Mouse (Mus musculus) CH12.LX (cell line): ENCODE measurements around the gene Lin28b. TPM values are rescaled to one million over a fixed set of nuclear protein-coding genes. Genes with fewer than 3 reads are reported as not detected.

ENCODE experiments used
- DNase-seq: peaks from one replicate; pipeline ENCODE4 v3.0.0-alpha.2; 2013; ENCODE audit errors: extremely low read depth
- H3K27ac ChIP-seq: 2 replicates; pipeline ENCODE4 v1.5.1; 2012; ENCODE audit warnings: low read depth, mild to moderate bottlenecking, control low read depth, moderate library complexity; ENCODE audit not compliant: insufficient read depth
- H3K27me3 ChIP-seq: replicated peaks from 2 replicates; pipeline ENCODE3; 2012; ENCODE audit warnings: inconsistent platforms
- H3K36me3 ChIP-seq, 2 experiments: replicated peaks in 1 of 2; 2 replicates each; pipeline versions ENCODE3 to v1.6.1; 2012; ENCODE audit warnings: inconsistent platforms in 1 of 2, low read length in 1 of 2, mild to moderate bottlenecking in 1 of 2, mixed read lengths in 1 of 2, moderate library complexity in 1 of 2; ENCODE audit not compliant: control insufficient read depth in 1 of 2, insufficient read depth in 1 of 2
- H3K4me1 ChIP-seq, 2 experiments: 2 replicates each; pipeline ENCODE4 v1.6.1; 2012; ENCODE audit warnings: inconsistent platforms in 1 of 2, moderate library complexity in 1 of 2; ENCODE audit not compliant: insufficient read depth in 2 of 2, control insufficient read depth in 1 of 2
- H3K4me2 ChIP-seq: 2 replicates; pipeline ENCODE4 v1.6.1; 2012; ENCODE audit warnings: low read depth, mild to moderate bottlenecking, control low read depth; ENCODE audit not compliant: poor library complexity, insufficient read depth, severe bottlenecking
- H3K4me3 ChIP-seq, 3 experiments: fragments of 150-350 bp in 1 of 3; sonication (generic) in 1 of 3; replicated peaks in 1 of 3; 2 replicates each; pipeline versions ENCODE3 to v1.5.1; 2011 to 2012; ENCODE audit warnings: low read depth in 2 of 3, low read length in 2 of 3, mild to moderate bottlenecking in 2 of 3, moderate library complexity in 2 of 3, control low read depth in 1 of 3, improper control_type of control experiment in 1 of 3, inconsistent platforms in 1 of 3, mixed read lengths in 1 of 3; ENCODE audit not compliant: poor library complexity in 1 of 3
- H3K79me2 ChIP-seq: replicated peaks from 2 replicates; pipeline ENCODE4 v1.6.1; 2012; ENCODE audit warnings: mild to moderate bottlenecking, moderate library complexity; ENCODE audit not compliant: control insufficient read depth, poor library complexity, insufficient read depth, severe bottlenecking; ENCODE audit errors: extremely low read depth
- H3K9ac ChIP-seq: 2 replicates; pipeline ENCODE4 v1.6.1; 2012; ENCODE audit warnings: low read depth, mild to moderate bottlenecking, control low read depth, moderate library complexity; ENCODE audit not compliant: insufficient read depth
- H3K9me3 ChIP-seq: replicated peaks from 2 replicates; pipeline ENCODE3; 2012; ENCODE audit warnings: low read length, inconsistent platforms, mixed read lengths
- BHLHE40 ChIP-seq: IDR thresholded peaks from 2 replicates; pipeline ENCODE4 v1.6.1; 2011; ENCODE audit warnings: mild to moderate bottlenecking, low read depth, low read length, improper control_type of control experiment
- CHD2 ChIP-seq: IDR thresholded peaks from 2 replicates; pipeline ENCODE4 v1.6.1; 2011; ENCODE audit warnings: low read length, improper control_type of control experiment
- E2F4 ChIP-seq: IDR thresholded peaks from 2 replicates; pipeline ENCODE4 v1.6.1; 2011; ENCODE audit warnings: low read depth, low read length, improper control_type of control experiment; ENCODE audit not compliant: insufficient replicate concordance
- ELF1 ChIP-seq: IDR thresholded peaks from 2 replicates; pipeline ENCODE4 v1.6.1; 2014; ENCODE audit warnings: low read depth, mild to moderate bottlenecking, inconsistent platforms, low read length, improper control_type of control experiment
- EP300 ChIP-seq: IDR thresholded peaks from 2 replicates; pipeline ENCODE4 v1.6.1; 2011; ENCODE audit warnings: low read length, improper control_type of control experiment
- ETS1 ChIP-seq: conservative IDR thresholded peaks from 2 replicates; pipeline ENCODE4 v1.6.1; 2012; ENCODE audit warnings: low read depth, mild to moderate bottlenecking, inconsistent platforms, low read length, improper control_type of control experiment, moderate library complexity
- GABPA ChIP-seq: IDR thresholded peaks from 2 replicates; pipeline ENCODE4 v1.6.1; 2012; ENCODE audit warnings: low read depth, low read length, improper control_type of control experiment, inconsistent platforms; ENCODE audit not compliant: insufficient replicate concordance
- MAFK ChIP-seq: IDR thresholded peaks from 2 replicates; pipeline ENCODE4 v1.6.1; 2011; ENCODE audit warnings: low read length, improper control_type of control experiment; ENCODE audit not compliant: insufficient replicate concordance
- MAX ChIP-seq: IDR thresholded peaks from 2 replicates; pipeline ENCODE4 v1.6.1; 2011; ENCODE audit warnings: low read length, improper control_type of control experiment
- MAZ ChIP-seq: IDR thresholded peaks from 2 replicates; pipeline ENCODE4 v1.6.1; 2012; ENCODE audit warnings: low read depth, mild to moderate bottlenecking, inconsistent platforms, low read length, improper control_type of control experiment, moderate library complexity
- MXI1 ChIP-seq: IDR thresholded peaks from 2 replicates; pipeline ENCODE4 v1.6.1; 2011; ENCODE audit warnings: mild to moderate bottlenecking, low read depth, low read length, improper control_type of control experiment
- MYC ChIP-seq: IDR thresholded peaks from 2 replicates; pipeline ENCODE4 v1.6.1; 2011; ENCODE audit warnings: low read depth, mild to moderate bottlenecking, improper control_type of control experiment, low read length
- PAX5 ChIP-seq: IDR thresholded peaks from 2 replicates; pipeline ENCODE4 v1.6.1; 2012; ENCODE audit warnings: low read length, inconsistent platforms, mixed read lengths
- POLR2A ChIP-seq: IDR thresholded peaks from 2 replicates; pipeline ENCODE4 v1.6.1; 2011; ENCODE audit warnings: low read depth, mild to moderate bottlenecking, improper control_type of control experiment, low read length
- POLR2AphosphoS2 ChIP-seq: IDR thresholded peaks from 2 replicates; pipeline ENCODE4 v1.6.1; 2011; ENCODE audit warnings: low read depth, low read length, improper control_type of control experiment
- RCOR1 ChIP-seq: conservative IDR thresholded peaks from 2 replicates; pipeline ENCODE4 v1.6.1; 2012; ENCODE audit warnings: low read depth, mild to moderate bottlenecking, inconsistent platforms, low read length, improper control_type of control experiment
- SMC3 ChIP-seq: IDR thresholded peaks from 2 replicates; pipeline ENCODE4 v1.6.1; 2011; ENCODE audit warnings: low read depth, low read length, improper control_type of control experiment
- TBP ChIP-seq: conservative IDR thresholded peaks from 2 replicates; pipeline ENCODE4 v1.6.1; 2011; ENCODE audit warnings: low read depth, low read length, improper control_type of control experiment
- UBTF ChIP-seq: IDR thresholded peaks from 2 replicates; pipeline ENCODE4 v1.6.1; 2012; ENCODE audit warnings: low read depth, mild to moderate bottlenecking, inconsistent platforms, low read length, improper control_type of control experiment, moderate library complexity
- ZC3H11A ChIP-seq: IDR thresholded peaks from 2 replicates; pipeline ENCODE4 v1.6.1; 2012; ENCODE audit warnings: low read depth, mild to moderate bottlenecking, inconsistent platforms, low read length, improper control_type of control experiment
- ZMIZ1 ChIP-seq: IDR thresholded peaks from 2 replicates; pipeline ENCODE4 v1.6.1; 2012; ENCODE audit warnings: low read depth, mild to moderate bottlenecking, inconsistent platforms, low read length, improper control_type of control experiment
- ZNF384 ChIP-seq: IDR thresholded peaks from 2 replicates; pipeline ENCODE4 v1.6.1; 2012; ENCODE audit warnings: low read depth, low read length, improper control_type of control experiment, inconsistent platforms
- dilution Hi-C: fragments of 300-500 bp; cut with MboI; formaldehyde crosslinking; loops from 2 replicates; pipeline ENCODE4 v1.14.3; 2020; ENCODE audit warnings: low sequenced_read_pairs; ENCODE audit not compliant: extremely low pct_unique_long_range_greater_than_20kb, extremely low pct_ligation_motif_present
- in situ Hi-C: fragments of 300-500 bp; cut with MboI; formaldehyde crosslinking; loops from 3 replicates; pipeline ENCODE4 v1.14.3; 2019; ENCODE audit warnings: low sequenced_read_pairs, low pct_ligation_motif_present, low pct_unique_long_range_greater_than_20kb, mixed read lengths
- polyA plus RNA-seq: library from polyadenylated mRNA; unstranded; fragments of >175 nt; gene quantifications from 2 replicates; pipeline ENCODE4 v1.2.1, GENCODE M21; 2012; ENCODE audit warnings: low read depth; ENCODE audit not compliant: insufficient read length
- total RNA-seq, 2 experiments: library from RNA; depleted of rRNA; stranded (reverse); fragments of 300-350 nt in 1 of 2; fragments of >200 nt in 1 of 2; gene quantifications; 2 replicates each; pipeline ENCODE4 v1.2.3; 2012 to 2014

Lin28b gene
- total and polyA plus RNA-seq, 3 experiments, result 10.0 to 14.1 (median 11.6) TPM

- TF ChIP-seq MAZ (no peak), MAX (no peak)
- Histone ChIP-seq H3K79me2 (no peaks in the 10 kb centered on the region), H3K36me3 (no peaks in the 10 kb centered on the region), H3K4me3 (no peak overlapping the region), H3K9me3 (no peaks in the 10 kb centered on the region), H3K4me2 (no peak overlapping the region), H3K9ac (no peak overlapping the region), H3K27ac (no peak overlapping the region), H3K4me1 (no peaks in the 10 kb centered on the region; a peak in 1 of 4 replicates), H3K27me3 (no peaks in the 10 kb centered on the region)
- dilution Hi-C loops (no loop called here), in situ Hi-C loops (no loop called here)
- no peak for DNase-seq
Measured at GRCm38 (mm10) chr10:45500259-45500658, 14.1 kb upstream of the Lin28b start.

- H3K4me3 ChIP-seq, result no peak overlapping the region
- dilution Hi-C loops (no loop called here), in situ Hi-C loops (no loop called here)
- peaks cover 14% of the 10 kb centered on the region for H3K9me3 ChIP-seq
- no peak overlapping the region for H3K27ac ChIP-seq
- H3K9ac ChIP-seq, result no peak overlapping the region
- H3K36me3 ChIP-seq, result no peaks in the 10 kb centered on the region
- no peak for DNase-seq
- no peaks in the 10 kb centered on the region for H3K79me2 ChIP-seq
- no peaks in the 10 kb centered on the region for H3K27me3 ChIP-seq
- H3K4me2 ChIP-seq, result no peak overlapping the region
- TF ChIP-seq ZNF384 (no peak), EP300 (no peak)
- H3K4me1 ChIP-seq, result no peaks in the 10 kb centered on the region
Measured at GRCm38 (mm10) chr10:45486603-45486946, 380 bp upstream of the Lin28b start.

- Histone ChIP-seq H3K4me2 (no peak overlapping the region), H3K27ac (no peak overlapping the region), H3K9me3 (peaks cover 14% of the 10 kb centered on the region), H3K4me1 (no peaks in the 10 kb centered on the region), H3K9ac (no peak overlapping the region), H3K79me2 (no peaks in the 10 kb centered on the region), H3K36me3 (no peaks in the 10 kb centered on the region), H3K4me3 (no peak overlapping the region), H3K27me3 (no peaks in the 10 kb centered on the region)
- in situ Hi-C loops (no loop called here), dilution Hi-C loops (no loop called here)
- no peak for DNase-seq
- no peak for TF ChIP-seq ZNF384
- TF ChIP-seq MAFK, result no peak
- no peak for TF ChIP-seq BHLHE40
- TF ChIP-seq GABPA, result no peak
- TF ChIP-seq RCOR1, result no peak
- no peak for TF ChIP-seq PAX5
- TF ChIP-seq MAZ, result no peak
- no peak for TF ChIP-seq SMC3
- no peak for TF ChIP-seq TBP
- no peak for TF ChIP-seq ETS1
- TF ChIP-seq ZMIZ1, result no peak
- TF ChIP-seq E2F4, result no peak
- no peak for TF ChIP-seq MYC
- no peak for TF ChIP-seq MXI1
- TF ChIP-seq POLR2AphosphoS2, result no peak
- TF ChIP-seq CHD2, result no peak
- no peak for TF ChIP-seq ZC3H11A
- no peak for TF ChIP-seq UBTF
- TF ChIP-seq ELF1, result no peak
- no peak for TF ChIP-seq POLR2A
Measured at GRCm38 (mm10) chr10:45485226-45485760, 902 bp downstream of the Lin28b start.
